Mouse (Mus musculus): ENCODE measurements around the gene Itgb6.

The Itgb6 gene

GRCm38 (mm10) chr2:60722514-60722913 is at the start of gene Itgb6:
Gene Itgb6 (minus strand): TSS chr2:60722643.
- DNase-seq: no peak

- DNase-seq: no peak
Measured at GRCm38 (mm10) chr2:60766420-60766819, 44.0 kb upstream of the Itgb6 start.

GRCm38 (mm10) chr2:60756218-60756617 is 33.8 kb upstream of the Itgb6 start:
- no peak for DNase-seq

- no peak for DNase-seq
Measured at GRCm38 (mm10) chr2:60755101-60755500, 32.7 kb upstream of the Itgb6 start.

GRCm38 (mm10) chr2:60751274-60751673 is 28.8 kb upstream of the Itgb6 start:
- no peak for DNase-seq

- no peak for DNase-seq
Measured at GRCm38 (mm10) chr2:60750591-60750990, 28.1 kb upstream of the Itgb6 start.

- no peak for DNase-seq
Measured at GRCm38 (mm10) chr2:60748585-60748984, 26.1 kb upstream of the Itgb6 start.

GRCm38 (mm10) chr2:60747590-60747989 is 25.1 kb upstream of the Itgb6 start:
- DNase-seq: no peak

GRCm38 (mm10) chr2:60744674-60745073 is 22.2 kb upstream of the Itgb6 start:
- DNase-seq: no peak

GRCm38 (mm10) chr2:60739389-60740137 is 17.1 kb upstream of the Itgb6 start:
- no peak for DNase-seq

GRCm38 (mm10) chr2:60730929-60731328 is 8.5 kb upstream of the Itgb6 start:
- no peak for DNase-seq

- no peak for DNase-seq
Measured at GRCm38 (mm10) chr2:60730024-60730423, 7.6 kb upstream of the Itgb6 start.

GRCm38 (mm10) chr2:60728902-60729585 is 6.6 kb upstream of the Itgb6 start:
- no peak for DNase-seq

GRCm38 (mm10) chr2:60724660-60725059 is 2.2 kb upstream of the Itgb6 start:
- DNase-seq: no peak

- no peak for DNase-seq
Measured at GRCm38 (mm10) chr2:60722967-60723366, 524 bp upstream of the Itgb6 start.

- no peak for DNase-seq
Measured at GRCm38 (mm10) chr2:60720906-60721305, 1.5 kb downstream of the Itgb6 start.

- DNase-seq: no peak
Measured at GRCm38 (mm10) chr2:60720205-60720604, 2.2 kb downstream of the Itgb6 start.

- DNase-seq: peak; percentile 80
Measured at GRCm38 (mm10) chr2:60717348-60717747, 5.1 kb downstream of the Itgb6 start.

GRCm38 (mm10) chr2:60716549-60716948 is 5.9 kb downstream of the Itgb6 start:
- DNase-seq: no peak

GRCm38 (mm10) chr2:60715771-60716170 is 6.7 kb downstream of the Itgb6 start:
- no peak for DNase-seq

GRCm38 (mm10) chr2:60714971-60715502 is 7.4 kb downstream of the Itgb6 start:
- DNase-seq: no peak

GRCm38 (mm10) chr2:60714475-60714874 is 8.0 kb downstream of the Itgb6 start:
- no peak for DNase-seq

GRCm38 (mm10) chr2:60713857-60714256 is 8.6 kb downstream of the Itgb6 start:
- no peak for DNase-seq

- DNase-seq: no peak
Measured at GRCm38 (mm10) chr2:60712891-60713290, 9.6 kb downstream of the Itgb6 start.

All from thymus, postnatal 25 days (tissue).